Mouse (Mus musculus): ENCODE measurements at regions not wholly inside any gene's neighbourhood (a gene's known extent, or its start where the extent isn't known, plus 50 kb on each side); places are given as distances from the start of the nearest gene placed in this dataset.

DNA sequence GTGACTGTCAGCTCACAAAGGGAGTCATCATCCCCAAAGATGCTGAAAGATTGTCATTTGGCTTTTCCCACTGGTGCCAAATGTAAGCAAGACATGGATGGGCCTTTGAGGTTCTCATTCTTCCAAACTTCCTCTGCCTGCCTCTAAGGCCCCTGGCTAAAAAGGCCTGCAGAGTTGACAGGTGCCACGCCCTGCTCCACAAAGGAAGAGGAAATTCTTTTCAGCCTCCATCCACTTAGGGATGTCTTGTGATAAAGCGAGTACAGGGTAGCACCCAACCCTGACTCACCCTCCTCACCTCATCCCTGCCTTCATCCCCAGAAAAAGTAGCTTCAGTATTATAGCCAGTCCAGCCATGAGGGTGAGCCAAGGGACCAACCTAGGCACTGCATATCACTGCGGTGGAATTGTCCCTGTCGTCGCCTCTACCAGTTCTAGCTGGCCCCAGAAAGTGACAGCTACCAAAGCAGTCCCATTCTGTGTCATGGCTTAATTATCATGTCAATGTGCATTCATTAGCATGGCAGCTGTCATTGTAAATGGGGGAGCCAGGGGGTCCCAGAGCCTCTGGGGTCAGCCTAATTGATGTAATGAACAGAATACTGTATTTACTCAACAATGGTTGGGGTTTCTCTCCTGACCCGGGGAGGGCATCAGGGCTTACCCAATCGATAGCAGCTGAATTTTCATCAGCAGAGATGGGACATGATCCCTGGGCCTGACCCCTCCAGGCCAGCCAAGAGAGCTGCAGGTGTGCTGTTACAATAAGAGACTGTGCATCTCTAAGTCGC is 104.5 kb upstream of the Tbx20 start:
- H3K4me1 ChIP-seq (ENCODE audit: control insufficient read depth, insufficient read depth, low read length) = no peaks in the 10 kb centered on the region
- no peak overlapping the region for H3K9ac ChIP-seq (ENCODE audit: low read depth, low read length)
- H3K36me3 ChIP-seq (ENCODE audit: control insufficient read depth, insufficient read depth, low read length) = no peaks in the 10 kb centered on the region
- TF ChIP-seq CTCF (IDR thresholded peaks at IDR 0.05; ENCODE audit: low read depth, low read length) (no peak), POLR2A (IDR thresholded peaks at IDR 0.05; ENCODE audit: extremely low read depth, insufficient read depth, low read length) (no peak)
- H3K27ac ChIP-seq (replicated peaks; ENCODE audit: insufficient read depth, low read depth, low read length) = no peak overlapping the region
- H3K79me2 ChIP-seq (ENCODE audit: control insufficient read depth, insufficient read depth, low read length) = no peaks in the 10 kb centered on the region
- H3K4me3 ChIP-seq (ENCODE audit: insufficient read depth, low read depth, low read length) = no peak overlapping the region
- no peak for DNase-seq (ENCODE audit: extremely low read depth, low read depth, low spot score)
- H3K27me3 ChIP-seq (ENCODE audit: control insufficient read depth, insufficient read depth, low read length) = no peaks in the 10 kb centered on the region
- WGBS = 76% methylated on average over 8 of the region's 8 CpGs

- no peak overlapping the region for H3K4me3 ChIP-seq (ENCODE audit: insufficient read depth, low read depth, low read length)
- no peak overlapping the region for H3K9ac ChIP-seq (ENCODE audit: low read depth, low read length)
- no peaks in the 10 kb centered on the region for H3K4me1 ChIP-seq (ENCODE audit: control insufficient read depth, insufficient read depth, low read length)
- DNase-seq (ENCODE audit: extremely low read depth, low read depth, low spot score) = no peak
- H3K36me3 ChIP-seq (ENCODE audit: control insufficient read depth, insufficient read depth, low read length) = no peaks in the 10 kb centered on the region
- 54% methylated on average over 1 of the region's 1 CpGs for WGBS
- H3K27ac ChIP-seq (replicated peaks; ENCODE audit: insufficient read depth, low read depth, low read length) = no peak overlapping the region
- no peak for TF ChIP-seq POLR2A (IDR thresholded peaks at IDR 0.05; ENCODE audit: extremely low read depth, insufficient read depth, low read length)
- TF ChIP-seq CTCF (IDR thresholded peaks at IDR 0.05; ENCODE audit: low read depth, low read length) = no peak
- no peaks in the 10 kb centered on the region for H3K79me2 ChIP-seq (ENCODE audit: control insufficient read depth, insufficient read depth, low read length)
- no peaks in the 10 kb centered on the region for H3K27me3 ChIP-seq (ENCODE audit: control insufficient read depth, insufficient read depth, low read length)
Observed at GRCm38 (mm10) chr9:24879662-24880061, 105.6 kb upstream of the Tbx20 start.

DNA sequence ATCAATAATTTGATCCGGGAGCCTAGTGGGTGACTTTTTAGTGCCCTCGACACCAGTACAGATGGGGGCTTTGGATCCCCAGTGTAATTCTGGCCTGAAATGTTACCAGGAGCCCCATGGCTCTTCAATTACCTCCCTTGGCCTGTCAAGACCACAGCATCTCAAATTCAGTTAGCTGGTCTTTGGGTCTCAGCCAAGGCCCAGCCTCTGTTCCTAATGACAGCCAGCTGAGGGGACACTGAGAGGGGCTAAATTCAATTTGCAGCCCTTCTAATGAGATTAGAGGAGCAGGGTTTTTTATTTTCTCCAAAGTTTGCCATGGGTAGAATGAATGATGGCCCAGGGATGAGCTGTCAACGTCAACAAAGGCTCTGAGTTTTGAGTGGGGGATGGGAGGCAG is 109.9 kb upstream of the Tbx20 start:
- no peaks in the 10 kb centered on the region for H3K36me3 ChIP-seq (ENCODE audit: control insufficient read depth, insufficient read depth, low read length)
- 70% methylated on average over 3 of the region's 3 CpGs for WGBS
- H3K4me3 ChIP-seq (ENCODE audit: insufficient read depth, low read depth, low read length) = no peak overlapping the region
- no peak for TF ChIP-seq CTCF (IDR thresholded peaks at IDR 0.05; ENCODE audit: low read depth, low read length)
- no peak for TF ChIP-seq POLR2A (IDR thresholded peaks at IDR 0.05; ENCODE audit: extremely low read depth, insufficient read depth, low read length)
- no peaks in the 10 kb centered on the region for H3K79me2 ChIP-seq (ENCODE audit: control insufficient read depth, insufficient read depth, low read length)
- no peaks in the 10 kb centered on the region for H3K4me1 ChIP-seq (ENCODE audit: control insufficient read depth, insufficient read depth, low read length)
- no peaks in the 10 kb centered on the region for H3K27me3 ChIP-seq (ENCODE audit: control insufficient read depth, insufficient read depth, low read length)
- no peak overlapping the region for H3K27ac ChIP-seq (replicated peaks; ENCODE audit: insufficient read depth, low read depth, low read length)
- no peak for DNase-seq (ENCODE audit: extremely low read depth, low read depth, low spot score)
- no peak overlapping the region for H3K9ac ChIP-seq (ENCODE audit: low read depth, low read length)

DNA sequence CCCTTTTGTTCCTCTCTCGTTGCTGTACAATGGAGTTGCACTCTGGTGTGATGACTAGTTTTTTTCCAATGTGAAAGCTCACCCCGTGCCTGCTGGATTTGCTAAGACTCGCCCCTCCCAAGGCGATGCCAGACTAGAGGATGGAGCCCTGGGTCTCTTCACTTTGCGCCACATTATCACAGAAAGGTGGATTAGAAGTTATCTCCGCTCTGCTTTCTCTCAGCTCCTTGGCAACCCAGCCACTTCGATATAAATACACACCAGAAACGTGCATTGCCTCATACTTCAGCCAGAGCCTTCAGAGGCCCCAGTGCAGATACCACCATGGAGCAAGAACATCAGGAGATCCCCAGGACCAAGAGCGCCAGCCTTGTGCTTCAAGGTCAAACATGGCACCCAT is 114.2 kb upstream of the Tbx20 start:
- DNase-seq (ENCODE audit: extremely low read depth, low read depth, low spot score) = no peak
- TF ChIP-seq POLR2A (IDR thresholded peaks at IDR 0.05; ENCODE audit: extremely low read depth, insufficient read depth, low read length) (no peak), CTCF (IDR thresholded peaks at IDR 0.05; ENCODE audit: low read depth, low read length) (no peak)

DNA sequence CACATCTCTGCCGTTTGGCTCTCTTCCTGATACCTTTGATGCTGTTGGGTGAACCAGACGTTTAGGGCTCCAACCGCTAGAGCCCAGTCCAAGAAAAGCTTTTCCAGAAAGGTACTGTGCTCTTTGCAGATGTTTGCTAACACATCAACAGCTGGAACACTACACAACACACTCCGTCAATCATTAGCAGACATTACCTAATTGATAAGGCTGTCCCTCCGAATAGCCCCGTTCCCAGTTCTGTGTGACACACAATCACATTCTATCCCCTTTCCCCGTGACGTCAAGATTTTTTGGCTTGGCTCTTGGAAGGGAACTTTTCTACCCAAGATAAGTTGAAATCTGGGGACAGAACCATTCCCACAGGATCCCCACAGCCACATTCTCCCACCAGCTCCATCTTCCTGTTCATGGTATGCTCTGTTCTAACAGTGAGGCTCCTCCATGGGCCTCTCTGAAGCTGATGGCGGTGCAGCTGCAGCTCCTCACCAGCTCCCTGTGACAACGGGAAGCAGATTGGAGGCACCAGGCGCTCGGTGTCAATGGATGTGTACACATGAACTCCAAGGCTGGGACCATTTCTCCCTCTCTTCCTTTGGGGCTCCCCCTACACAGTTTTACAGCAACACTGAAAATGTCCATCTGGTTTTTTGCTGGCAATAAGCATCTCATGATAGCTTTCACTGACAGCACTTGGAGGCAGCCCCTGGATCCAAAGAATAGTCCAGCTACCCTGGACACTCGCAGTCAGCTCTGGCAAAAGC is 122.6 kb upstream of the Tbx20 start:
- TF ChIP-seq POLR2A (IDR thresholded peaks at IDR 0.05; ENCODE audit: extremely low read depth, insufficient read depth, low read length) (no peak), CTCF (IDR thresholded peaks at IDR 0.05; ENCODE audit: low read depth, low read length) (no peak)
- no peak overlapping the region for H3K9ac ChIP-seq (ENCODE audit: low read depth, low read length)
- no peaks in the 10 kb centered on the region for H3K79me2 ChIP-seq (ENCODE audit: control insufficient read depth, insufficient read depth, low read length)
- peaks cover 3% of the 10 kb centered on the region; the same call in 1 of the 2 replicates for H3K4me1 ChIP-seq (ENCODE audit: control insufficient read depth, insufficient read depth, low read length)
- H3K4me3 ChIP-seq (ENCODE audit: insufficient read depth, low read depth, low read length) = no peak overlapping the region
- no peaks in the 10 kb centered on the region for H3K36me3 ChIP-seq (ENCODE audit: control insufficient read depth, insufficient read depth, low read length)
- no peaks in the 10 kb centered on the region for H3K27me3 ChIP-seq (ENCODE audit: control insufficient read depth, insufficient read depth, low read length)
- peak; percentile 56 for DNase-seq (ENCODE audit: extremely low read depth, low read depth, low spot score)
- H3K27ac ChIP-seq (replicated peaks; ENCODE audit: insufficient read depth, low read depth, low read length) = no peak overlapping the region
- 50% methylated on average over 13 of the region's 13 CpGs for WGBS

More for the DNA sequence above, 114.2 kb upstream of the Tbx20 start:
- no peaks in the 10 kb centered on the region for H3K27me3 ChIP-seq (ENCODE audit: control insufficient read depth, insufficient read depth, low read length)
- no peaks in the 10 kb centered on the region for H3K4me1 ChIP-seq (ENCODE audit: control insufficient read depth, insufficient read depth, low read length)
- no peak overlapping the region for H3K27ac ChIP-seq (replicated peaks; ENCODE audit: insufficient read depth, low read depth, low read length)
- WGBS = 79% methylated on average over 9 of the region's 9 CpGs
- H3K4me3 ChIP-seq (ENCODE audit: insufficient read depth, low read depth, low read length) = no peak overlapping the region
- no peaks in the 10 kb centered on the region for H3K36me3 ChIP-seq (ENCODE audit: control insufficient read depth, insufficient read depth, low read length)
- no peaks in the 10 kb centered on the region for H3K79me2 ChIP-seq (ENCODE audit: control insufficient read depth, insufficient read depth, low read length)
- H3K9ac ChIP-seq (ENCODE audit: low read depth, low read length) = no peak overlapping the region

Data from liver, adult 2 months (tissue).